Mouse (Mus musculus): Measurements from ENCODE around the gene Rab6b.

GRCm38 (mm10) chr9:103088661-103089060, 22.9 kb upstream of the Rab6b start:
- TF ChIP-seq CTCF (IDR thresholded peaks at IDR 0.05; ENCODE audit: extremely low read depth, insufficient read depth, low read length) (no peak), POLR2A (IDR thresholded peaks at IDR 0.05; ENCODE audit: extremely low read depth, insufficient read depth, low read length) (no peak)

All from cortical plate, adult 2 months (tissue).